Comparison of ENCODE assay signal across 11 mouse cellular contexts in genomic region chr5:5343741-5344140, GRCm38 (mm10).
DNase-seq lines count a peak whose midpoint lies in the region; ATAC-seq and TF ChIP-seq lines count a peak whose summit lies in the region.
"Had no signal": no experiment of that assay in that cellular context is flagged by ENCODE, and none has a peak within 500 bp of the region (broad histone marks: within the 10 kb centered on the region; RNA-seq: fewer than 3 reads in every experiment).

No protein-coding gene starts in this region.

- 75% methylated on average over 2 of the region's 2 CpGs for WGBS in lung, embryonic 14.5 days
- 85% methylated on average over 2 of the region's 2 CpGs for WGBS in forebrain, postnatal 0 days
- WGBS in midbrain, embryonic 15.5 days = 85% methylated on average over 2 of the region's 2 CpGs

- ATAC-seq in lung, embryonic 14.5 days (ENCODE audit: insufficient read depth) = no peak
- ATAC-seq in forebrain, postnatal 0 days = no peak
- no peak for ATAC-seq in midbrain, embryonic 15.5 days (replicated peaks)
- no peak for ATAC-seq in CD4-positive, CD25-positive, alpha-beta regulatory T cell, adult 4 months

- DNase-seq in gastrocnemius, adult 2 months = no peak
- DNase-seq in gastrocnemius, postnatal 14 days = no peak
- DNase-seq in lung, embryonic 14.5 days = no peak
- DNase-seq in lung, postnatal 25 days (ENCODE audit: low spot score) = no peak
- DNase-seq in forebrain, postnatal 0 days = no peak
- no peak for DNase-seq in frontal cortex, postnatal 10 days (ENCODE audit: low spot score in 2 of 2)
- DNase-seq: B cell, adult 2 months; cerebellum, adult 11 months; kidney, adult 8-10 months had no signal

- no peaks in the 10 kb centered on the region for H3K36me3 ChIP-seq in lung, embryonic 14.5 days (ENCODE audit: insufficient read depth)
- H3K36me3 ChIP-seq in forebrain, postnatal 0 days (ENCODE audit: insufficient read depth) = no peaks in the 10 kb centered on the region
- H3K36me3 ChIP-seq in midbrain, embryonic 15.5 days (replicated peaks) = no peaks in the 10 kb centered on the region

- no peaks in the 10 kb centered on the region for H3K27me3 ChIP-seq in lung, embryonic 14.5 days (ENCODE audit: insufficient read depth, low read length)
- no peaks in the 10 kb centered on the region for H3K27me3 ChIP-seq in forebrain, postnatal 0 days (ENCODE audit: insufficient read depth, low read length)
- no peaks in the 10 kb centered on the region for H3K27me3 ChIP-seq in midbrain, embryonic 15.5 days (replicated peaks)

- no peak for TF ChIP-seq CTCF in gastrocnemius, adult 2 months (IDR thresholded peaks at IDR 0.05)
- TF ChIP-seq CTCF in lung, embryonic 14.5 days (IDR thresholded peaks at IDR 0.05; ENCODE audit: low read depth) = no peak
- no peak for TF ChIP-seq CTCF in forebrain, postnatal 0 days (IDR thresholded peaks at IDR 0.05; ENCODE audit: low read depth)

- no peak overlapping the region for H3K4me2 ChIP-seq in lung, embryonic 14.5 days
- H3K4me2 ChIP-seq in forebrain, postnatal 0 days (ENCODE audit: low read depth) = no peak overlapping the region
- H3K4me2 ChIP-seq in midbrain, embryonic 15.5 days = no peak overlapping the region

- peak overlapping the region; percentile 65 for H3K27ac ChIP-seq in gastrocnemius, adult 2 months
- H3K27ac ChIP-seq in lung, embryonic 14.5 days (ENCODE audit: low read depth) = peak overlapping the region; percentile 89
- peak overlapping the region; percentile 58; the same call in 1 of the 2 replicates for H3K27ac ChIP-seq in forebrain, postnatal 0 days (ENCODE audit: low read depth, low read length)
- peak overlapping the region; percentile 69 for H3K27ac ChIP-seq in midbrain, embryonic 15.5 days

- no peak overlapping the region for H3K4me3 ChIP-seq in gastrocnemius, adult 2 months
- no peak overlapping the region for H3K4me3 ChIP-seq in lung, embryonic 14.5 days (ENCODE audit: low read depth, low read length)
- no peak overlapping the region for H3K4me3 ChIP-seq in forebrain, postnatal 0 days (ENCODE audit: low read depth, low read length)
- H3K4me3 ChIP-seq in midbrain, embryonic 15.5 days = no peak overlapping the region

- intact Hi-C loops in gastrocnemius, adult 2 months (cut with DNase I) = no loop called here
- intact Hi-C loops in gastrocnemius, postnatal 14 days (cut with DNase I; ENCODE audit: low total_unique reads) = no loop called here

- H3K9me3 ChIP-seq in lung, embryonic 14.5 days (ENCODE audit: low read depth, low read length) = no peaks in the 10 kb centered on the region
- no peaks in the 10 kb centered on the region for H3K9me3 ChIP-seq in forebrain, postnatal 0 days (ENCODE audit: low read length)
- 0 out of 2 replicates have a peak, but pooled peaks cover 2% of the 10 kb centered on the region for H3K9me3 ChIP-seq in midbrain, embryonic 15.5 days

- peaks cover 31% of the 10 kb centered on the region for H3K4me1 ChIP-seq in lung, embryonic 14.5 days (ENCODE audit: insufficient read depth)
- peaks cover 17% of the 10 kb centered on the region for H3K4me1 ChIP-seq in forebrain, postnatal 0 days (ENCODE audit: insufficient read depth)
- peaks cover 26% of the 10 kb centered on the region for H3K4me1 ChIP-seq in midbrain, embryonic 15.5 days

- H3K9ac ChIP-seq in lung, embryonic 14.5 days = 0 out of 2 replicates have a peak overlapping the region, but pooled peaks have one; percentile 4
- no peak overlapping the region for H3K9ac ChIP-seq in forebrain, postnatal 0 days
- H3K9ac ChIP-seq in midbrain, embryonic 15.5 days = no peak overlapping the region
